Mouse (Mus musculus) lung, adult 18-20 months (tissue): ENCODE results near the gene Bcl2l11.

ENCODE experiments used
- DNase-seq, 2 experiments: peaks; one replicate each; pipeline ENCODE4 v3.0.0; 2022; ENCODE audit warnings: mixed read lengths in 2 of 2

Bcl2l11 gene

DNA sequence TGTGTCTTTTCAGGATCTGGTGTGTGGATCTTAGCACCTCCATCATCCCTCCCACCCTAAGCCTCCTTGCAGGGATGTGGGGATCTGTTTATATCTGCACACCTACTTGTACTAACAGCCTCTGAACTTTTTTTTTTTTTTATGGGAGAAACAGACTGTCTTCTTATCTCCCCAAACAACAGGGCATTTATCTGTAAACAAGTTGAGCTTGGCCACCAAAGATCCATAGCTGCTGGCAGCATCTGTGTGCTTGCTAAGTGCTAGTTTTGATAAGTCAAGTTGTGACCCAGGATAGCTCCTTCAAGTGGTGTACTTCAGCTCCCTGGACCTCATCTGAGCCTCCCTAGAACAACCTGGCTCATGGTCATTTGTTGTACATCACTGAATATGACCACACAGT lies 18.2 kb downstream of the Bcl2l11 start:
- no peak for DNase-seq

DNA sequence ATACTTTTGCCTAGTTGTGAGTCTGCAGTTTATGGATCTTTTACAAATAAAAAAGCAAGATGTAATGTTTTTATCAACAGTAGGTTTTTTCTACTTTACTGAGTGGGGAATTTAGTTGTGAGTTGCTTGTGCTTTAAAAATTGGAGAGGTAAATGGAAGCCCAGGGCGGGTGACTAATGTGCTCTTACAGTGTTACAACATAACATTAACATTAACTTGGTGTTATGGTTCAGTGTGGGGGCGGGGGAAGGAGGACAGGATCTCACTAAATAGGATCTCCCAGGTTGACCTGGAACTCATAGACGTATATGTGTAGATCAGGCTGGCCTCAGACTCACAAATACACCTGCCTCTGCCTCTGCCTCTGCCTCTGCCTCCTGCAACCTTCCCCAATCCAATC lies 19.6 kb downstream of the Bcl2l11 start:
- no peak for DNase-seq

DNA sequence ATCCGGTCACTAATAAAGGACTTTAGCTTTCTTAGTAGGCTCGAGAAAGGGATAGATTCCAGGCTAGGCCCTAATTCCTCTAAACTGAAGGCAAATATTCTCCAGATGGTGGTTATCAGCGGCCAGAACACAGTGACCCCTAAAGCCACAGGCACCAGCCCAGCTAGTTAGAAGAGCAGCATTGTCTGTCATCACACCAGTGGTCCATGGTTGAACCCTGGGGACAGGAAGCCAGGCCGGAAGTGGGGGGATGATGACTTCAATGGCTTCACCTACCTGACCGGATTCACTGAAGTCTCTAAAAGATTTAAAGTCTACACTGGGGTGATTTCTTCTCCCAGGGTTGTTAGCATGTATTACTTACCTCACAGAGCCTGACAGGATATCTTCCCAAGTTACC lies 23.8 kb downstream of the Bcl2l11 start:
- no peak for DNase-seq

DNA sequence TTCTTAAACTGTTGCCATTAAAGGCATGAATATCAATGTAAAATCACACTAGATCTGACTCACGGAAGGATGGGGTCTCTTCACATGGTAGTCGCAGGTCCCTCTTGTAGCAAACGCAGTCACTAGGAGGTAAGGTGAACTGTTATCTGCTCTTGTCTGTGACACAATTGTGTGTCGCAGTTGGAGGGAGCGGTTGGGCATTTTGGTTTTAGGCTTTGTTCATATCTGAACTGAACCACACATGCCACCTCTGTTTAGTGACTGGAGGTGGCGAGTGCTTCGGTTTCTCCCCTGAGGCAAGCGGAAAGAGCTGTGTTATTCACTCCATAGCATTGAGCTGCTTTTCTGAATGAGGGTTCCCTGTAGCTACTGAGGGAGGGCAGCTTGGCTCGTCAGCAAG lies 26.4 kb downstream of the Bcl2l11 start:
- no peak for DNase-seq

DNA sequence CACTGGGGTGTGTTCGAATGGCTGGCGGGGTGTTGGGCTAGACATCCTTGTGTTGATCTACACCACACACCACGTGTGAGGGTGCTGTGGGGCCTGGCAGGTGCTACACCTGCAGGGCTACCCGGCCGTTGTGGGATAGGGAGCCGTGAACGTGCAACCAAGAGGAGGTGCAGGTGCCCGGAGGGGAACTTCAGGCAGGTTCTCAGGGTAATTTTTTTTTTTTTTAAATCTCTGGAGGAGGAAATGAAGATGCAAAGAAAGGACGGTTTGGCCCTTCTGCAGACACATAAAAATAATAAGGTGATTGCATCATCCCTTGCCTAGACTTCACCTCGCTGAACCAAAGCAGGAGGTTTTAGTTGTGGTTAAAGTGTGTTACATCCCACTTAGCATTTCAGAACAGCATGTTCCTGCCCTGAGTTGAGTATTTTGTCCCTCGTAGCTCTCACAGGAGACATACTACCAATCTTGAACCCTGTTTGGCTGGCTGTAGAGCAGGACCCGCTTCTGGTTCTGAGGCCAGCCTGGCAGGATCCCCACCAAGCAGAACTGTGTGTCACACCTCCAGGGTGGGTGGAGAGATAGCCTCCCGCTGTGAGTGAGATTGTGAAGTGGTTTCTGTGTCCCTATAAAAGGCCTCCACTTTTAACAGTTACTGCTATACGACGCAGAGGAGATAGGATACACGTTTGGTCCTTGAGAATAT lies 27.2 kb downstream of the Bcl2l11 start:
- no peak for DNase-seq

DNA sequence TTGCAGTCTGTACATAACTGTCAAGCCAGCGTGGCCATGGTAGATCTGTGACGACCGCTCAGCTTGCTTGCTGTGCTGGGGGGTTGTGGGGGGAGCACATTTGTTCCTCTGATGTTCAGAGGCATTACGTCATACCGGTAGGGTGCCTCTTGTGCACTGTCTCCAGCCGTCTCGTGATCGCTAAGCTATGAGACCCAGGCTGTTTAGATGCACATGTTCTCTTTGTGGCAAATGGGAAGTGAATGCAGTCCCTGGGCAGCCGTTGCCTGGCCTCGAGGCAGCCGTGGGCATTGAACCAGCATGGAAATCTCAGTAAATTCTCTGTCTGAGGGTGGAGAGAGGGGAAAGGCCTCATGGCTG lies 27.7 kb downstream of the Bcl2l11 start:
- no peak for DNase-seq

DNA sequence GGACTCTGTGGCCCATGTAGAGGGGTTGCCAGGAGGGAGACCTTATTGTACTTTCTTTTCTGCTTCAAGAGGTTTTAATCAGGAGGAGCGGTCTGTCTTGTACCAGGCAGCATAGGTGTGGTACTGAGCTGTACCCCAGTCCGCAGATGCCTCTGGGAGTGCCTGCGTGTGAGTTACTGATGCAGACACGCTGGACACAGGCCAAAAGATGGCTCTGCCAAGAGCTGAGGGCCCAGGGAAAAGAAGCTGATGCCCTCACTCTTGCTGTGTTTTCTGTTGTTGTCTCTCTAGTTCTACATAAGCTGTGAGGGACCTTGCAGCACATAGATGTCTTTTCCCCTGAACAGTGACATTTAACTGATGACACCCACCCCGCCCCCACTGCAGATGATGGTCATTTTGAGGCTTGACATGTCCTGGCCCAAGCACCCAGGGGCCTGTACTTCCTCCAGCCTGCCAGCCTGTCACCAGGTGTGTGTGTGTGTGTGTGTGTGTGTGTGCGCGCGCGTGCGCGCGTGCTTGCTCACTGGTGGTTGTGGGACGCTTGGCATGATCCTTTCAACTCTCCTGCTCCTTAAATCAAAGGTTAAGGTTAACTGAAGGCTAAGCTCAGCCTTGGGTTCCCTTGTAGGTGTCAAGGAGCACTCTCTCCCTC lies 29.7 kb downstream of the Bcl2l11 start:
- no peak for DNase-seq

DNA sequence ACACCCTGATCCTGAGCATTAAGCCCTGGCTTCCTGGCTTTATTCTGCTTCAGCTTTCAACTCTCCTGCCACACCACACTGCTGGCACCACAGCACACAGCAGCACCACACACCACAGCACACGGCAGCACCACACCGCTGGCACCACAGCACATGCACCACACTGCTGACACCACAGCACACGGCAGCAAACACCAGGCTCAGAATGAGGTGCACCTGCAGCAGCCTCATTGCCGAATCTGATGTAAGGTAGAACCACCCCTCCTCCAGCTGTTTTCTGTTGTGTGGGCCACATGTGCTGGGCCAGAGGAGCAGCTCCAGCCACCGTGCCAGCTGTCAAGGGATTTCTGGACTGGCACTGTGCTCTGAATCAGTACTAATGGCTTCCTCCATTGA lies 30.2 kb downstream of the Bcl2l11 start:
- no peak for DNase-seq

DNA sequence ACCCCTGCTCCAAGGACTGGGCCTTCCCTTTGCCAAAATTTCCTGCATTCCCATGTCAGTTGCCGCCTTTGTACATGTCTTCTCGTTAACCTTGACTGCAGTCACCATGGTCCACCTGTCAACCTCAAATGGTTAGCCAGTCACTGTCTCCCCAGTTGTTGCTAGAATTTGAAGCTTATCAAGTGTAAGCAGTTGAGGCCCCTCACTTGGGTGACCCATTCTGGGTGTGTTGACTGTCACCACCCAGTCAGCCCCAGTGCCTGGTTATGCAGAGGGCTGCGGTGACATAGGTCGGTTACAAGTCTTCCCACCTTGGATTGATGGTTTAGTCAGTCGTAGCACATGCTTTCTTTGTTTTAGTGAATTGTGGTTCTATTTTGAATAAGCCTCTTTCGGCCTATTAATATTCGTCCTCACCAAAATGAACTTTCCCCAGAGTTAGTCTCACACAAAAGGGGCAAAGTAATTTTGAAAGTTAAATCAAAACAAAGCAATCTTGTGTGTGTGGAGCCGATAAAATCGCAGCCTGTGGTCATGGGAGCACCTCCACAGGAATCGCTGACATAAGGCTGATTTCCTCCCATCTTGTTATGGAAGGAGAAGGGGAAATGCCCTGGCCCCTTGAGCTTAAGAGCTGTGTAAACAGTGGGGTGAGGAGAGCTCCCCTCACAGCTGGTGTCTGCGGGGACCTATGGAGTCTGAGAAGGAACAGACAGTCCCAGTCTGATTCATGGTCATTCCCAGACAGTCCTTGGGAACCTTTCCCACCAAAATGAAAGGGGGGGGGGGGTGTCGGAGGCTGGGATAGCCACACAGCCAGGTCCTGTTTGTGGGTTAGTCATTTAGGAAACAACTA lies 30.9 kb downstream of the Bcl2l11 start:
- DNase-seq = no peak

DNA sequence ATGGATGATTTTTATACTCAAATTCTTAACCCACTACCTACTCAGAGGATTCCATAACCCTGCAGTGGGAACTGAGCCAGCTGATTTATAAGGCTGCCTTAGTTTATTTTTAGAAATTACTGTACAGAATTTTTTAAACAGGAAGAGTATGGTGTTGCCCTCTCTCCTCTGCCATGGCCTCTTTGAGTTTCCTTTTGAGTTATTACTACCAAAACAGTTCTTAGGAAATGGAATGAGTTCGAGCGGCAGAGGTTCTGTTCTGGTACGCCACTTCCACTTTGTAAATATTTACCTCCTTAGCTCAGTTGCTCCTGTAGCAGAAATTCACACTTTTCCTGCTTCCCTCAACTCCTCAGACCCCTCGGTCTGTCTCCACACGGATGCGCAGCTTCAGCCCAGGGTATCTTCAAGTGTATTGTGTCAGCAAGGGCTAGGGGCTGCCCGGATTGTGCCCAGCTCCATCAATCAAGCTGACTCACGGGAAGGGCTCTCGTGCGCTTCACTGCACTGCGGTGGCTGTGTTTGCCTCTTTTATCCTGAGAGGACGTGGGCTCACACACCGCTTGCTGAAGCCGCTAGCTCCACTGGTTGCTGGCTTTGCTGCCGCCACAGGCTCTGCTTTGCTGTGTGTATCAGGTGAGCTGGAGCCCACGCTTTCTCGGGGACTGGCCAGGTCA lies 33.0 kb downstream of the Bcl2l11 start:
- no peak for DNase-seq

DNA sequence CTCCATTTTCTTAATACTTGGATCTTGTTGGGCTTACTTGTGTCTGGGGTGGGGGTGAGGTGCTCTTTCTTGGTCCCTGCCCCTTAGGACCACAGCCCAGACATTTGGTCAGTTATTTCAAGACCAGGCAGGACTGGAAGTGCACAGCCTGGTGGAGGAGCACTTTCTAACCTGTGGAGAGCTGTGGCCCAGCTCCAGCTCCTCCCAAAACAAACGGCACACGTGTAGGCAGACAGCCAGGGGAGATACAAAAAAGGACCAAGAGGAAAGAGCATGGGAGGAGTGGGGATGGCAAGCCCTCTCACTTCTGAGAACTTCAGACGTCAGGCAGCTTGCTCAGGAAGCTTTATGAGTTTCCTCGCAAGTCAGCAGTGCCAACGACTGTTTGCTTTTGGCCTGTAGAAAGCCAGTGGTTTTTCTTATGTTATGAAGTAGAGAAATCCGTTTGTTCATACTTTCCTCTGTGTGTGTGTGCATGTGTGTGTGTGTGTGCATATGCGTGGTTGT lies 33.8 kb downstream of the Bcl2l11 start:
- DNase-seq = peak; percentile 49 to 50

DNA sequence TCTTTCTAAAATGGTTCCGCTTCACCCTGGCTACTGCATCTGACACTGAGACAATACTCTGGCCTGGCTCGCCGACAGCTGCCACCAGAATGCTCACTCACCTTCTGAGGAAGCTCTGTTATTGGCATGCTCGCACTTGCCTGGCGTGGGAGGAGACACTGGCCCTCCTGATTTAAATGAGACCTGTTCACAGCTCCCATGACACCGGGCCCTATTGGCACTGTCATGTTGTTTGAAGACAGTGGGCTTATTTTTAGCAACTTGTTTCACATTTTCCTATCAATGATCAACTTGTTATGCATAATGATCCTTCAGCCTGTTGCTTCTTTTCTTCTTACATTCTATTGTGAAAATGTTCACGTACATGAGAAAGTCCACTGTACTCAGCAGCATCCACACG lies 37.3 kb downstream of the Bcl2l11 start:
- DNase-seq = no peak

DNA sequence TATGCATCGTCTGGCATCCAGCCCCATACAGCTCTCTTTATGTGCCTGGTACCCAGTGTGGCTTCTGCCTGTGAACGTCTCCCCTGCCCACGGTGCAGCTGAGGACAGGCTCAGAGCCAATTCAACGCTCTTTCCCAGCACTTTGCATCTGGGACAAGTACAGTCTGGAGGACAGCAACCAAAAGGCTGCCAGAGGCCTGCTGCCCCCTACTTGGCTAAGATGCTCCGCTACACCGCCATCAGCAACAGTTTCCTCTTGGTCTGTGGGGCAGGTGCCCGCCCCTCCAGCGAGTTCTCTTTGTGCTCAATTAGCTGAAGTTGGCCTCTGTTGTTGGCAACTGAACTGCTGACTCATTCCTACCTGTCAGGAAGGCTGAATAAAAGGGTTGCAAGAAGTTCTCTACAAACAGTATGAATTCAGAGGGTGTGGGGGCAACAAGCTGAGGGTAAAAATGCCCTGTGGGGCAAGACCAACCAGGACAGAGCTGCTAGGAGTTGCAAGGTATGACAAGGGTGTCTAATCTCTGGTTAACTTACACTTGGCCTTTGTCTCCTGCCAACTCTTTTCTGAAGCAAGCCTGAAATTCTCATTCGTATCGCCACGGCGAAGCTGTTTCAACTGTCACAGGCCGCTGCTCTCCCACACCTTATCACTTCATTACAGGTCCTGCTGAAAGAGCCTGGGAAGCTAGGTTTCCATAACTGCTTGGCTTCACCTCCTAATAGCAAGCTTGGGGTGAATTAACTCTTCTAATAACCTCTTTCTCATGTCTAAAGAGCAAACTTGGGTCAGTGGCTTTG lies 41.0 kb downstream of the Bcl2l11 start:
- DNase-seq = peak; percentile 54 to 71

DNA sequence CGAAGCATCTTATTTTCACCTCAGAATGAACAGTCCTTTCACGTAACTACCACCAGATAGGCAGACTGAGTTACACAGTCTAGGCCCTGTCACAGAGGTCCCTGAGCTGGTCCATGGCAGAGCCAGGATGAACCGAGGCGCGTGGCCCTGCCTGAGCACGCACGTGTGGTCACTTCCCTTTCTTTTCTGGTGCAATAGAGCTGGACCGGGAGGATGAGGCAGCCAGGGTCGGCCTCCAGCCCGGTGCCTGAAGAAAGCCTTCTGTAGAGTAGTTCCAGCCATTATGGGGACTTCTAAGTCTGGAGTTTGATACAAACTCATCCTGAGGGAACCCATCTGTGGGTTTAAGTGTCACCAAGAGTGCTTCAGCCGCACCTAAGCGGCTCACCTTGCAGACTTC lies 42.1 kb downstream of the Bcl2l11 start:
- no peak for DNase-seq

DNA sequence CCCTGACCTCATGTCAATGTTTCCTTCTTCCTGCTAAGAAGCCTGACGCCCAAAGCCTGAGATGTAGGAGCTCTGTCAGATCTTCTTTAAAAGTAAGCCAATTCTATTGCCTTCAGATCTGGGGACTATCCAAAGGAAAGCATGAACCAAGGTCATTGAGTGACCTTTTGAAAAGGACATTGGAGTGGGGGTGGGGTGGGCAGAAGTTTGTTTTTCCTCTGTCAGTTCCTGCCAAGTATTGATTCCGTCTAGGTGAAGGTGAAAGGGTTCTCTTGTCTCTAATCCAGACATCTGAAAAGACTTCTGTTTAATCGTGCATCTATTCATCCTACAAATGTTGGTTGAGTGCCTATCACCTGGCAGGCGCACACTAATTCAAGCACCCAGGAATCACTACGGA lies 43.6 kb downstream of the Bcl2l11 start:
- DNase-seq = no peak

DNA sequence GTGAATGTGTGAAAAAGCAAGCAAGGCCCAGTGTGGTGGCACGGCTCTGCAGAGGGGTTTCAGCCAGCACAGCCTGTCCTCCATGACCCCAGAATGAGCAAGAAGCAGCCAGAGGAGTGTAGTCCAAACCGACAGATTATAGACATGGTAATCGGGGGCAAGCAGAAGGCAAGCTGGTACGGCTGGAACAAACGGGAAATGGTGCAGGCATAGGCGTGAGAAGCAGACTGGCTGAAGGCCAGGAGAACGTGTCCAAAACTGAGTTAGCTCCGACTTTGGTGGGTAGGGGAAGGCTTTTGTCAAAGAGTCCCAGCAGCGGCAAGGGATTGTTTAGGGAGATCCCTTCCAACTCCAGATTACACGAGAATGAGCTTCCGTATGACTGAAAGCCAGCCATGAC lies 44.1 kb downstream of the Bcl2l11 start:
- DNase-seq = no peak

DNA sequence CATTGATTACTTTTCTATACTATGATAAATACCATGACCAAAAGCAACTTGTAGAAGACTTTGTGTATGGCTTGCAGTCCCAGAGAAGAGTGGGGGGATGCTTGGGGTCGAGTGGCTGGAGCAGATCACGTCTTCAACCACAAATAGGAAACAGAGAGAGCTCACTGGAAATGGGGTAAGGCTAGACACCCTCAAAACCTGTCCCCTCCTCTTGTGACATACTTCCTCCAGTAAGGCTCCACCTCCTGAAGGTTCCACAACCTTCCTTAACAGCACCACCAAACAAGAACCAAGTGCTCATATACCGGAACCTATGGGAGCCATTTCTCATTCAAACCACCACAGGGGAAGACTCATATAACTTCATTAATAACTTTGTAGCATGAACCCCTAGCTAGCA lies 44.8 kb downstream of the Bcl2l11 start:
- DNase-seq = no peak

DNA sequence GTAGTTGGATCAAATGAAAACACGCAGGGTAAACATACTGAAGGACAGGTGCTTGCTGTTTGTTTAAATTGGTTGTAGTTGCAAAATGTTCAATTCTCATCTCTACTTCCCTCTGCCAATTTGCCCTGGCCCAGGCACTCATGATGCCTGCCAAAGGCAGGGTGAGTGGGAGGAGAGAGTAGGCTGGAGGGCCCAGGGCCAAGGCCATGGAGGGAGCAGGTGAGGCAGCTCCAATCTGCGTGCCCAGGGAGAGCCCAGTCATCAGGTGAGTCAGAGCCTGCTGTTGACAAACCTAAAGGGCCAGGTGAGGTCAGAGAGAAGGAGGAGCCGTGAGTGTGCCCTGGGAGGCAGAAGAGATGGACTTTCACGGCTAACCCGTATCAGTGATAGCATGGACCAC lies 46.4 kb downstream of the Bcl2l11 start:
- DNase-seq = peak; percentile 90 to 93

DNA sequence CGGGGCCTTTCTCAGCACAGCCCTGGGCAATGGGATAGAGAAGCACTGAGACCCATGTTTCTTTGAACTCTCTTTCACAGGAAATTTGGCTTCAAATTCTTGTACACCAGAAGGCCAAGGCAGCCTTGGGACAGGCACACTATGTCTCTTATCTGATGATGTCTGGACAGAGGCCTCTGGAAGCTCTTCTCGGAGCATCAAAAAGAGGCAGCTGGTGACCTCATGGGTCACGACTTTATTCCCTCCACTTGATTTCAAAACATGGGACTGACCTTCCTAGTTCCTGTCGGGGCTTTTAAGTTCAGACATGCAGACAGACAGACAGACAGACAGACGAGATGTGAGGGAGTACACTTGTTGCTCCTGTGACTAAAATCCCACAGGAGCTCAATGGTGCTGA lies 48.3 kb downstream of the Bcl2l11 start:
- DNase-seq = no peak

DNA sequence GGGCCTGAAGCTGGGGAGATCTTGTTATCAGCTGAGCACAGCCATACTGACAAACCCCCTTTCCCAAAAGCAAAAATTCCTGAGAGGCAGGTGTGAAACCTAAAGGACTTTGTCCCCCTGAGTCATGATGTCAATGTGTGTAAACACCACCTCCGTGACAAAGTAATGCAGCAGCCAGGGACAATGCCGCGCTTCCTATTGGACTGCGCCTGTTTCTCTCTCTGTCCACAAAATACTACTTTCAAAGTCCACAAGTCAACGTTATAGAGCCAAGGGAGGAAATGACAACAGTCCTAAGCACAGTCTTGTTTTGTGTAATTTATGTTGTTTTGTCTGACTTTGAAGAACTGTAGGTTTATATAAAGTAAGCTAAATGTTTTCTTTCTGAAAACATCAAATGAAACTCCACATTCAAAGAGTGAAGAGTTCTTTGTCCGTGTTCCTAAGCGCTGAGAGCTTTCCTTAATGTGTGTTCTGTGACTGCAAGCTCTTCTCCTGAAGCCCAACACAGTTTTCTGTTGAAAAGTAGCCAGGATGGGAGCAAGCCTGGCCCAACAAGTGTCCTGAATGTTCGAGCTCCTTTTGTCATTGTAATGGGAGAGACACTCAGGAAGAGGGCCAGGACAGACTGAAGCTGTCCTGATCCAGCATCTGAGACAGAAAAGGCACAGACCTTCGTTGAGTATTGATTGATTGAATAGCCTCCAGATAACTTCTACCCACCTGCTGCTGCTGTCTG lies 48.9 kb downstream of the Bcl2l11 start:
- no peak for DNase-seq

DNA sequence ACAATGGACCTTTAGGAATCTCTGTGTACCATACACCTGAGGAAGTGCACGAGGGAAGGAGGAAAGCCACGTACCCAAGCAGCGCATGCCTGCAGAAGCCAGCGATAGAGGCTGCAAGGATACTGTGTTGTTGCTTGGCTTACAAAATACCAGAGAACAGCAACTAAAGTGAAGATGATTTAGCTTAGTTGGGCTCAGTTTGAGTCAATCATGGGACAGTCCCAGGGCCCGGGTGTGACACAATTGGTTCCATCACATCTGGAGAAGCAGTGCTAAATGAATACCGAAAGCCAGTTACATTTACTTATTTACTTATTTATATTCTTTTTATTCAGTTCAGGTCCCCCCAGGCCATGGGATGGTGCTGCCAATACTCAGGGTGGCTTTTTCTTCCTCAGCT lies 49.8 kb downstream of the Bcl2l11 start:
- DNase-seq = no peak
